Mouse (Mus musculus): ENCODE data around the gene Slc36a2. TPM values are rescaled to one million over a fixed set of nuclear protein-coding genes. Genes with fewer than 3 reads are reported as not detected.

Slc36a2 gene
- total and polyA plus RNA-seq, 3 experiments = not detected

- TF ChIP-seq MXI1 (IDR thresholded peaks at IDR 0.05; ENCODE audit: low read depth, low read length) (no peak), MAFK (IDR thresholded peaks at IDR 0.05; ENCODE audit: borderline replicate concordance, low read depth, low read length) (no peak)
Measured at GRCm38 (mm10) chr11:55221306-55221705, 36.4 kb upstream of the Slc36a2 start (continued).

GRCm38 (mm10) chr11:55218473-55218872 lies 33.6 kb upstream of the Slc36a2 start:
- H3K4me1 ChIP-seq (ENCODE audit: control insufficient read depth in 1 of 2, insufficient read depth in 2 of 2, low read length in 2 of 2) = peaks cover 0 to 2% of the 10 kb centered on the region in 2 experiments; a peak in 1 of 4 replicates
- peaks cover 0 to under 1% of the 10 kb centered on the region in 2 experiments; a peak in 1 of 4 replicates for H3K36me3 ChIP-seq (ENCODE audit: control insufficient read depth in 1 of 2, insufficient read depth in 2 of 2, low read length in 2 of 2)
- no peaks in the 10 kb centered on the region for H3K27me3 ChIP-seq (ENCODE audit: control insufficient read depth in 1 of 2, insufficient read depth in 2 of 2, low read length in 2 of 2)
- no peak overlapping the region for H3K9ac ChIP-seq (ENCODE audit: control insufficient read depth, low read depth, low read length, poor library complexity, severe bottlenecking)
- no peak for TF ChIP-seq NRF1 (IDR thresholded peaks at IDR 0.05; ENCODE audit: insufficient read depth, low read depth, low read length, poor library complexity, severe bottlenecking)
- no peak for TF ChIP-seq ELF1 (IDR thresholded peaks at IDR 0.05; ENCODE audit: low read depth, low read length)
- no peak for TF ChIP-seq RAD21 (IDR thresholded peaks at IDR 0.05; ENCODE audit: low read depth, low read length)
- no peak for TF ChIP-seq ZKSCAN1 (IDR thresholded peaks at IDR 0.05; ENCODE audit: low read depth, low read length)
- TF ChIP-seq EP300 (IDR thresholded peaks at IDR 0.05; ENCODE audit: low read depth in 1 of 2, low read length in 2 of 2) = no peak
- TF ChIP-seq E2F4 (IDR thresholded peaks at IDR 0.05; ENCODE audit: borderline replicate concordance, low read depth, low read length) = no peak
- no peak for TF ChIP-seq TAL1 (IDR thresholded peaks at IDR 0.05; ENCODE audit: low read length)
- no peak for TF ChIP-seq POLR2A (IDR thresholded peaks at IDR 0.05; ENCODE audit: control insufficient read depth in 1 of 2, insufficient read depth in 1 of 2, low read depth in 1 of 2, low read length in 2 of 2, poor library complexity in 1 of 2)
- no peak for TF ChIP-seq MEF2A (IDR thresholded peaks at IDR 0.05; ENCODE audit: extremely low read depth, insufficient replicate concordance, low read depth, low read length, poor library complexity, severe bottlenecking)
- TF ChIP-seq POLR2AphosphoS5 (IDR thresholded peaks at IDR 0.05; ENCODE audit: borderline replicate concordance, low read depth, low read length) = no peak
- TF ChIP-seq USF1 (IDR thresholded peaks at IDR 0.05; ENCODE audit: low read depth, low read length) = no peak
- no peak for DNase-seq (ENCODE audit: low read depth, low spot score)
- H3K79me2 ChIP-seq (ENCODE audit: control insufficient read depth, insufficient read depth, low read length, poor library complexity) = no peaks in the 10 kb centered on the region
- H3K9me3 ChIP-seq (replicated peaks; ENCODE audit: insufficient read depth, low read length) = no peaks in the 10 kb centered on the region
- no peak overlapping the region for H3K27ac ChIP-seq (ENCODE audit: control insufficient read depth, low read depth, low read length)
- no peak overlapping the region for H3K4me3 ChIP-seq (ENCODE audit: control insufficient read depth in 1 of 2, insufficient read depth in 1 of 2, low read depth in 2 of 2, low read length in 2 of 2)

- H3K4me1 ChIP-seq (ENCODE audit: control insufficient read depth in 1 of 2, insufficient read depth in 2 of 2, low read length in 2 of 2) = peaks cover 0 to 4% of the 10 kb centered on the region in 2 experiments; a peak in 1 of 4 replicates
Measured at GRCm38 (mm10) chr11:55217880-55218279, 33.0 kb upstream of the Slc36a2 start.

More at GRCm38 (mm10) chr11:55217880-55218279, 33.0 kb upstream of the Slc36a2 start:
- H3K9ac ChIP-seq (ENCODE audit: control insufficient read depth, low read depth, low read length, poor library complexity, severe bottlenecking) = no peak overlapping the region
- H3K27ac ChIP-seq (ENCODE audit: control insufficient read depth, low read depth, low read length) = no peak overlapping the region
- no peaks in the 10 kb centered on the region for H3K27me3 ChIP-seq (ENCODE audit: control insufficient read depth in 1 of 2, insufficient read depth in 2 of 2, low read length in 2 of 2)
- peaks cover 0 to 5% of the 10 kb centered on the region in 2 experiments; a peak in 1 of 4 replicates for H3K36me3 ChIP-seq (ENCODE audit: control insufficient read depth in 1 of 2, insufficient read depth in 2 of 2, low read length in 2 of 2)
- H3K9me3 ChIP-seq (replicated peaks; ENCODE audit: insufficient read depth, low read length) = no peaks in the 10 kb centered on the region
- DNase-seq (ENCODE audit: low read depth, low spot score) = no peak
- H3K4me3 ChIP-seq (ENCODE audit: control insufficient read depth in 1 of 2, insufficient read depth in 1 of 2, low read depth in 2 of 2, low read length in 2 of 2) = no peak overlapping the region
- no peak for TF ChIP-seq HCFC1 (IDR thresholded peaks at IDR 0.05; ENCODE audit: low read depth, low read length)
- no peak for TF ChIP-seq CTCF (IDR thresholded peaks at IDR 0.05 in 2 of 3, conservative IDR thresholded peaks at IDR 0.05 in 1 of 3; ENCODE audit: control insufficient read depth in 1 of 3, insufficient read depth in 1 of 3, low read depth in 2 of 3, low read length in 3 of 3, poor library complexity in 1 of 3, severe bottlenecking in 1 of 3)
- TF ChIP-seq RAD21 (IDR thresholded peaks at IDR 0.05; ENCODE audit: low read depth, low read length) = no peak
- TF ChIP-seq TCF12 (IDR thresholded peaks at IDR 0.05; ENCODE audit: low read depth, low read length) = no peak
- no peak for TF ChIP-seq POLR2AphosphoS2 (IDR thresholded peaks at IDR 0.05; ENCODE audit: low read length)
- TF ChIP-seq MYB (IDR thresholded peaks at IDR 0.05; ENCODE audit: low read depth, low read length) = no peak
- TF ChIP-seq GABPA (IDR thresholded peaks at IDR 0.05; ENCODE audit: low read depth, low read length) = no peak
- TF ChIP-seq ETS1 (IDR thresholded peaks at IDR 0.05; ENCODE audit: low read depth, low read length) = no peak
- no peak for TF ChIP-seq CHD1 (IDR thresholded peaks at IDR 0.05; ENCODE audit: low read depth, low read length)
- TF ChIP-seq EP300 (IDR thresholded peaks at IDR 0.05; ENCODE audit: low read depth in 1 of 2, low read length in 2 of 2) = no peak
- TF ChIP-seq NELFE (IDR thresholded peaks at IDR 0.05; ENCODE audit: low read depth, low read length) = no peak
- TF ChIP-seq E2F4 (IDR thresholded peaks at IDR 0.05; ENCODE audit: borderline replicate concordance, low read depth, low read length) = no peak
- no peak for TF ChIP-seq MXI1 (IDR thresholded peaks at IDR 0.05; ENCODE audit: low read depth, low read length)
- no peak for TF ChIP-seq ZNF384 (IDR thresholded peaks at IDR 0.05; ENCODE audit: low read depth, low read length)
- no peak for TF ChIP-seq RCOR1 (IDR thresholded peaks at IDR 0.05; ENCODE audit: low read depth, low read length)
- TF ChIP-seq GATA1 (IDR thresholded peaks at IDR 0.05; ENCODE audit: low read depth, low read length) = no peak
- no peak for TF ChIP-seq POLR2A (IDR thresholded peaks at IDR 0.05; ENCODE audit: control insufficient read depth in 1 of 2, insufficient read depth in 1 of 2, low read depth in 1 of 2, low read length in 2 of 2, poor library complexity in 1 of 2)
- TF ChIP-seq MAZ (IDR thresholded peaks at IDR 0.05; ENCODE audit: low read depth, low read length) = no peak
- TF ChIP-seq SIN3A (IDR thresholded peaks at IDR 0.05; ENCODE audit: low read length) = no peak
- no peak for TF ChIP-seq USF2 (IDR thresholded peaks at IDR 0.05; ENCODE audit: borderline replicate concordance in 1 of 2, insufficient read depth in 1 of 2, low read depth in 1 of 2, low read length in 2 of 2)
- no peaks in the 10 kb centered on the region for H3K79me2 ChIP-seq (ENCODE audit: control insufficient read depth, insufficient read depth, low read length, poor library complexity)

All from MEL (cell line).